Mouse (Mus musculus) gastrocnemius, adult 18-20 months (tissue): ENCODE measurements around the gene Aox4. TPM values are rescaled to one million over a fixed set of nuclear protein-coding genes. Genes with fewer than 3 reads are reported as not detected.

Experiments used
- DNase-seq: peaks from one replicate; pipeline ENCODE4 v3.0.0; 2021; ENCODE audit warnings: low spot score
- total RNA-seq, 2 experiments: library from RNA; stranded (reverse); gene quantifications; 2 replicates each; pipeline ENCODE4 v1.2.3; 2021

Gene Aox4
- total RNA-seq, 2 experiments from 2014 or later, result 0.07 TPM; not detected in 1

DNA sequence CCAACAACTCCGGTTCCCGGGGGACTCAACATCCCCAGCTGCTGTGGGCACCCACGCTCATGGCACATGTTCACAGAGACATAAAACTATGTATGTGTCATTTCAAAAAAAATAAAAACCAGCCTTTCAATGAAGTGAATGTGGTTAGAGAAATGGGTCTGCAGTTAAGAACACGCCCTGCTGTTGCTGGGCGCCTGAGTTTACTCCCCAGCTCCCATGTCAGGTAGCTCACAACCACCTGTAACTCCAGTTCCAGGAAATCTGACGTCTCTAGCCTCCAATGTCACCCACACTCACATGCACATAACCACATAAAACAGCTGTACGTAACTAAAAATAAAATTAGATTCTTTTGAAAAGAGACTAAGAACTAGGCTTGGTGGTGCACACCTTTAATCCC lies 90.9 kb downstream of the Aox4 start:
- no peak for DNase-seq

DNA sequence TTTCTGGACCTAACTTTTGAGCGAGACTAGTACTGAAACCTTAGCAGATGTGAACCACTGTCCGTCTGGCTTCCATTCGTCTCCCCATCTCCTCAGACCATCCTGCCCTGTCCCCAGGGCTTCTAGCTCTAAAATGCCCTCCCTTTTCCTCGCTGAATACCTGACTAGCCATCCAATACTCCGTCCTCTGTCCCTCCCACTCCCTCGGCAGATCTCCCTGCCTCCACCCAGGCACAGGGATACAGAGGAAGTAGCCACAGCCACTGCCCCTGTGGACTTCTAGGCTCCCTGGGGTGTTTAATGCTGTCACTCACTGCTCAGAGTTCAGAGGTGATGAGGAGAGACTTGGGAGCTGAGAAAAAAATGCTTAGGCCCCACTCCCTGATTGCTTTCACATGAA lies 91.8 kb downstream of the Aox4 start:
- DNase-seq, result no peak

DNA sequence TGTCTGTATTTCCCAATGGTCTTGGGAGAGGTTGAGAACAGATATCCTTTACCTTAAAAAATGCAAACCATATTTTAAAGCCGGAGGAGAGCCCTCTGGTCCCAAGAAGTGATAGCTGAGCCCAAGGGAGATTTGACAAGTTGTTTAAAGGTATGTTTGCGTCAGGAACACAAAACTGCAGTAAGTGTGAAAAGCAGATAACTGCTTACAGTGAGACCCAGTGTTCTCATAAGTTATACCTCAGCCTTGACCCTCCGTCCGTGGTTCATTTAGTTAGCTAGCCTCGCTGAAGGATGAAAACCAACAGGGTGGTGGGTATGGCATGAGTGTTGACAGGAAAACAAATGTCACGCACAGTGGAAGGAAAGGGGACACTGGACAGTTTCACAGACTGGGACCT lies 92.8 kb downstream of the Aox4 start:
- DNase-seq, result no peak

DNA sequence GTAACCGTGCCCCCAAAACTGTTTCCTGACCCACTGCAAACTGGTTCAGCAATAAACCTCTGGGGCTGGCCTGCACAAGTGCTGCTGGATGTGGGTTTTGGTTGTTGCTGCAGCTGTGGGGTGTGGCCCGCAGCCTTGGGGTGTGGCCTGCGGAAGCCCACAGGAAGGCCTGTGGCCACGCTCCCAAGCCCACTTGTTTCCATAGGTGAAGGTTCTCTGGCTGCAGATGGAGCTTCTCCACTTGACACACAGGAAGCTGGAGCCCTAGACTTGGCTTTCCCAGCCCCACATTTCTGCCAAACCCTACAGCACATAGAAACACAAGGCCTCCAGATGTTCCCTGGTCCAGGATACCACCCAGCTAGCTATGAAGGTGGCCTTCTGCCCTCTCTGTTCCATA lies 93.5 kb downstream of the Aox4 start:
- DNase-seq, result no peak

DNA sequence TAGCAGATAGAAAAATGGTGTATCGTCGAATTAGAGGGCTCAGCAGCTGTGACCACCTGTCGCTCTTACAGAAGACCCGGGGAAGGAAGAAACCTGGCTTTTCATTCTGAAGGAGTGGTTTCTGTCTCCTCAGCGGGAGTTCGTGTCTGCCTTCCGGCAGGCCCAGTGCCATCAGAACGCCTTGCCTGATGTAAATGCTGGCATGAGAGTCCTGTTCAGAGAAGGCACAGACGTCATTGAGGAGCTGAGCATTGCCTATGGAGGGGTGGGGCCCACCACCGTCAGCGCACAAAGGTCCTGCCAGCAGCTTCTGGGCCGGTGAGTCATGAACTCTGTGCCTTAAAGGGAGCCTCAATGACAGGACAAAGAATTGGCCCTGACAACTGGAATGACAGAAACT lies 94.1 kb downstream of the Aox4 start:
- DNase-seq, result no peak

DNA sequence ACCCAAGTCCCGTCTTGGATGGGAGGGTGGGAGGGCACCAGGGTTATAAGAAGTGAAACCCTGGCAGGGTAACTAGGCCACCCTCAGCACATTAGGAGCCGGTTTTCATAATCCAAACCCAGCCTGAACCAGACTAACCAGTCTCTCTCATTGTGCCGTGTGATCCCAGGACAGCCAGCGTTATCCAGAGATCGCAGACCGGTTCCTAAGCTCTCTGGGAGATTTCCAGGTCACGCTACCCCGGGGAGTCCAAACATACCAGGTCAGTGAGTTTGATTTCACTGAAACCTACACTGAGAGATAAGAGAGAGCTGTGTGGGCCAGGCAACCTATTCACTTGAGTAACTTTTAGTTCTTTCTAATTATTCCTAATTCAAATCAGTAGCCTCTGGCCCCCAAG lies 97.0 kb downstream of the Aox4 start:
- no peak for DNase-seq

DNA sequence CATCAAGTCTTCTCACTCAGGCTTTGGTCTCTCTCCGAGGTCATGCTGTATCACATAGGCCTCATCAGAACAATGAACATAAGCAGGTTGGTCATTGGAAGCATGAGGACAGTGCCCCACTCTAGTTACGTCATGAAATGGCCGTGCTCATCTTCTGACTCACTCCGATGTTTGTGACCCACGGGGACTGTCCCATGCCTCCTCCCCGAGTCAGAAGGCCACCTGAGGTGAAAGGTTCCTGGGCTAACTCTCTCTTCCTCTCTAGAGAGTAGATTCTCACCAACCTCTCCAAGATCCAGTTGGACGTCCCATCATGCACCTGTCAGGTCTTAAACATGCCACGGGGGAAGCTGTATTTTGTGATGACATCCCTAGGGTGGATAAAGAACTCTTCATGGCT lies 98.4 kb downstream of the Aox4 start:
- DNase-seq, result no peak

DNA sequence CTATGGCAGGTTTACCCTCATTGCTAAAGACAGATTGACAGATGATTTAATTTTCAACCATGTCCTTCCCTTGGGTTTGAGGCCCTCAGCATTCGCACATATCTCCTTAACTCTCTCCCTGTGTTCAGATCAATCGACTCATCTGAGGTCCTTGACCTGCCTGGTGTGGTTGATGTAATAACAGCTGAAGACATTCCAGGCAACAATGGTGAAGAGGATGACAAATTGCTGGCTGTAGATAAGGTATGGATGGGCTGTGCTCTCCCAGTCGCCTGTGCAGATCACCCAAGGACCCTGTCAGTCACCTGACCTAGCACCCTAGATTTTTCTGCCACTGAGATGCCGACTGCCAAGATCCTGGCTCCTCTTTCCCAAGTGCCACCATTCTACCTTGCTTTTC lies 99.7 kb downstream of the Aox4 start:
- DNase-seq, result no peak

DNA sequence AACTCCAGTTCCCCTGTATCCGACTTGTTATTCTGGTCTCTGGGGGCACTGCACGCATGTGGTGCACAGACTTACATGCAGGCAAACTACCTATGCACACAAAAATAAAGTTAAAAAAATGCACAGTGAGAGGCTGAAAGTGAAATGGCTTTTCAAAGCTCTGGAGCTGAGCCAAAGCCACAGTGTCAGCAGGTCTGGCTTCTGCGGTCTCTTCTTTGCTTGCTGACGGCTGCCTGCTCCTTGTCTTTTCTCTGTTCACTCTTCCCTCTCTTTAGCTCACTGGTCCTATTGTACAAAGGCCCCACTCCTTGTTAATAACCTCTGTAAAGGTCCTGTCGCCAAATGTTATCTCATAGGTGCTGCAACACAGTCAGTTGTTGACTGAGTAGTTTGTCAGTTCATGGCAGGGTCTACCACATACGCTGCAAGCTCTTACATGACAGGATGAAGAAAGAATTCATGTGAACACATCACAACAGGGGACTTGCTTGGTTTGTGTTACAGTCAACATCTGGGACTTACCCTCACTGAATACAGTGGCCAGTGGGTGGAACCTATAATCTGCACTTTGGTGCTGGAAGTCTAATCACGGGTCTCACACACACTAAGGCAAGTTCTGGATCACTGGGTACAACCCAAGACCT lies 101.1 kb downstream of the Aox4 start:
- no peak for DNase-seq

DNA sequence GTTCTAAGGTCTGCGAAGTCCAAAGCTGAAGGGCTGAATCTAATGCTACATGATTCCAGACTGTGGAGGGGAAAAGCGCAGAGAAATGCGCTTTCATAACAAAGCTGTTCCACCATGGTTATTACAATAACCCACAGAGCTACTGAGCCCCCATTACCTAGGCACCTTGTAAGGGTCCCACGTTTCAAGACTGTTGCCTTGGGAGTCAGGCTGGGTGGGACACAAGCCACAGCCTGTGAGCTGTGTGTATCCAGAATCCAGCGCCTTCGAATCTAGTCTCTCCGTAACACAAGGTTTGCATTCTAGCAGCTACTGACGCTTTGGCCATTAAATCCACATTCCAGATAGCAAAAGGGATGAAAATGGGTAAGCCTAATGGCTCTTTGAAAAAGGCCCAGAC lies 103.0 kb downstream of the Aox4 start:
- DNase-seq, result no peak

DNA sequence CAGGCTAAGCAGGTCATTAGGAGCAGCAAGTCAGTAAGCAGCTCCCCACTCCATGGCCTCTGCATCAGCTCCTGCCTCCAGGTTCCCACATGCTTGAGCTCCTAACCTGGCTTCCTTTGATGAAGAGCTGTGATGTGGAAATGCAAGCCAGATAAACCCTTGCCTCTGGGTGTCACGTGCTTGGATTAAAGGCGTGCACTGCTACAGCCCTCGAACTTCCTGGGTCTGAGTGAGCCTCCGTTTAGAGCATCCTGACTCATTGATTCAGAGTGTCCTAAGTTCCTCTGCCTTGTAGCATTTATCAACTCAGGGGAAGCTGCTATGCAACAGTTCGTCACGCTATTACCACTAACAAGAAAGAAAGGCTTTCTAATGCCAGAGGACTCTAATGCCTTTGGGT lies 105.3 kb downstream of the Aox4 start:
- no peak for DNase-seq

Other genes starting within 250 kb of the Aox4 start
- under 1 TPM; 0.27 to 0.31 TPM for gene Sgo2a, start 214.4 kb upstream of the Aox4 start, total RNA-seq
- 1 to 10 TPM; 4.7 to 5.6 TPM for gene Kctd18, start 191.4 kb upstream of the Aox4 start, total RNA-seq
- 10 to 100 TPM in 1 of 2 experiments, 1 to 10 TPM in 1; 7.9 to 10.8 TPM for gene Aox1, start 180.5 kb upstream of the Aox4 start, total RNA-seq
- 1 to 10 TPM in 1 of 2 experiments, under 1 TPM in 1; 0.75 to 1.9 TPM for gene Aox3, start 97.3 kb upstream of the Aox4 start, total RNA-seq
- gene Aox2, start 67.9 kb downstream of the Aox4 start, total RNA-seq, result under 1 TPM; 0.05 to 0.14 TPM
- 10 to 100 TPM; 39.7 to 42.1 TPM for gene Bzw1, start 182.5 kb downstream of the Aox4 start, total RNA-seq
- gene Clk1, start 213.7 kb downstream of the Aox4 start, total RNA-seq, result 10 to 100 TPM; 36.3 to 38.3 TPM
- gene Nif3l1, start 234.8 kb downstream of the Aox4 start, total RNA-seq, result 1 to 10 TPM; 8.3 to 9.4 TPM
- 10 to 100 TPM; 13.3 to 13.7 TPM for gene Ppil3, start 235.1 kb downstream of the Aox4 start, total RNA-seq